Comparison of ENCODE assay signal across 10 mouse cellular contexts in genomic region chr4:140683608-140684007, GRCm38 (mm10). TPM values are rescaled to one million over a fixed set of nuclear protein-coding genes. Genes with fewer than 3 reads are reported as not detected.
DNase-seq lines count a peak whose midpoint lies in the region; ATAC-seq and TF ChIP-seq lines count a peak whose summit lies in the region.
"Had no signal": no experiment of that assay in that cellular context is flagged by ENCODE, and none has a peak within 500 bp of the region (broad histone marks: within the 10 kb centered on the region; RNA-seq: fewer than 3 reads in every experiment).

No protein-coding gene starts in this region.

- H3K27ac ChIP-seq in forebrain, embryonic 10.5 days, result peak overlapping the region; percentile 62
- H3K27ac ChIP-seq in forebrain, embryonic 12.5 days, result no peak overlapping the region
- H3K27ac ChIP-seq in kidney, embryonic 16.5 days (ENCODE audit: low read length), result no peak overlapping the region
- no peak overlapping the region for H3K27ac ChIP-seq in embryonic facial prominence, embryonic 15.5 days (replicated peaks)
- peak overlapping the region; percentile 78 for H3K27ac ChIP-seq in liver, postnatal 0 days (ENCODE audit: low read depth)

- peaks cover 34% of the 10 kb centered on the region for H3K4me1 ChIP-seq in forebrain, embryonic 10.5 days
- H3K4me1 ChIP-seq in forebrain, embryonic 12.5 days, result peaks cover 17% of the 10 kb centered on the region
- H3K4me1 ChIP-seq in kidney, embryonic 16.5 days (ENCODE audit: insufficient read depth, low read length), result peaks cover 17% of the 10 kb centered on the region
- peaks cover 24% of the 10 kb centered on the region for H3K4me1 ChIP-seq in embryonic facial prominence, embryonic 15.5 days
- peaks cover 30% of the 10 kb centered on the region for H3K4me1 ChIP-seq in liver, postnatal 0 days (ENCODE audit: insufficient read depth)

- no peak for DNase-seq in forebrain, embryonic 10.5 days (ENCODE audit: extremely low spot score, low spot score)
- DNase-seq in kidney, postnatal 4 days, result no peak
- DNase-seq in liver, postnatal 0 days, result peak; percentile 54
- DNase-seq in frontal cortex, postnatal 14 days (ENCODE audit: low spot score in 2 of 2), result no peak
- no peak for DNase-seq in embryo, embryonic 10 days (ENCODE audit: low spot score)

- H3K9me3 ChIP-seq in forebrain, embryonic 10.5 days, result no peaks in the 10 kb centered on the region
- H3K9me3 ChIP-seq in forebrain, embryonic 12.5 days, result no peaks in the 10 kb centered on the region
- H3K9me3 ChIP-seq in kidney, embryonic 16.5 days (ENCODE audit: low read length), result no peaks in the 10 kb centered on the region
- no peaks in the 10 kb centered on the region for H3K9me3 ChIP-seq in embryonic facial prominence, embryonic 15.5 days (replicated peaks)
- no peaks in the 10 kb centered on the region for H3K9me3 ChIP-seq in liver, postnatal 0 days (ENCODE audit: low read length)

- ATAC-seq in forebrain, embryonic 12.5 days (ENCODE audit: low FRiP score), result no peak
- ATAC-seq in kidney, embryonic 16.5 days (ENCODE audit: low FRiP score, low TSS enrichment), result no peak
- ATAC-seq in embryonic facial prominence, embryonic 15.5 days (ENCODE audit: insufficient number of reproducible peaks, low FRiP score, low TSS enrichment, low read depth), result no peak
- ATAC-seq in liver, postnatal 0 days, result peak; percentile 58

- H3K4me3 ChIP-seq in forebrain, embryonic 10.5 days, result no peak overlapping the region
- H3K4me3 ChIP-seq in forebrain, embryonic 12.5 days (replicated peaks), result no peak overlapping the region
- H3K4me3 ChIP-seq in kidney, embryonic 16.5 days (ENCODE audit: low read length), result no peak overlapping the region
- no peak overlapping the region for H3K4me3 ChIP-seq in embryonic facial prominence, embryonic 15.5 days (replicated peaks)
- peak overlapping the region; percentile 39 for H3K4me3 ChIP-seq in liver, postnatal 0 days (ENCODE audit: low read depth, low read length)
- H3K4me3 ChIP-seq: myocyte had no signal

- no peaks in the 10 kb centered on the region for H3K36me3 ChIP-seq in forebrain, embryonic 10.5 days (replicated peaks)
- no peaks in the 10 kb centered on the region for H3K36me3 ChIP-seq in forebrain, embryonic 12.5 days (replicated peaks)
- no peaks in the 10 kb centered on the region for H3K36me3 ChIP-seq in kidney, embryonic 16.5 days (ENCODE audit: insufficient read depth, low read length)
- no peaks in the 10 kb centered on the region for H3K36me3 ChIP-seq in embryonic facial prominence, embryonic 15.5 days
- H3K36me3 ChIP-seq in liver, postnatal 0 days (replicated peaks; ENCODE audit: insufficient read depth, low read length), result no peaks in the 10 kb centered on the region

- TF ChIP-seq EP300 in liver, postnatal 0 days (IDR thresholded peaks at IDR 0.05; ENCODE audit: low read depth), result no peak

- no peak for TF ChIP-seq CTCF in liver, postnatal 0 days (IDR thresholded peaks at IDR 0.05; ENCODE audit: low read depth)

- no peak overlapping the region for H3K4me2 ChIP-seq in forebrain, embryonic 12.5 days
- peak overlapping the region; percentile 44 for H3K4me2 ChIP-seq in kidney, embryonic 16.5 days (replicated peaks; ENCODE audit: low read depth, low read length)
- peak overlapping the region; percentile 39; the same call in 1 of the 2 replicates for H3K4me2 ChIP-seq in embryonic facial prominence, embryonic 15.5 days (replicated peaks)
- H3K4me2 ChIP-seq in liver, postnatal 0 days (ENCODE audit: low read depth, low read length), result peak overlapping the region; percentile 77

- H3K27me3 ChIP-seq in forebrain, embryonic 10.5 days (ENCODE audit: poor library complexity, severe bottlenecking), result no peaks in the 10 kb centered on the region; the same call in 1 of the 2 replicates
- 0 out of 2 replicates have a peak, but pooled peaks cover 6% of the 10 kb centered on the region for H3K27me3 ChIP-seq in forebrain, embryonic 12.5 days
- H3K27me3 ChIP-seq in kidney, embryonic 16.5 days (ENCODE audit: insufficient read depth, low read length), result no peaks in the 10 kb centered on the region
- no peaks in the 10 kb centered on the region for H3K27me3 ChIP-seq in embryonic facial prominence, embryonic 15.5 days
- no peaks in the 10 kb centered on the region for H3K27me3 ChIP-seq in liver, postnatal 0 days (ENCODE audit: insufficient read depth, low read length)

- H3K9ac ChIP-seq in forebrain, embryonic 12.5 days, result no peak overlapping the region
- no peak overlapping the region for H3K9ac ChIP-seq in kidney, embryonic 16.5 days (replicated peaks; ENCODE audit: low read length)
- H3K9ac ChIP-seq in embryonic facial prominence, embryonic 15.5 days, result no peak overlapping the region
- peak overlapping the region; percentile 53 for H3K9ac ChIP-seq in liver, postnatal 0 days (replicated peaks)

- WGBS in forebrain, embryonic 10.5 days, result 67% methylated on average over 8 of the region's 8 CpGs
- WGBS in forebrain, embryonic 12.5 days, result 64% methylated on average over 8 of the region's 8 CpGs
- 24% methylated on average over 8 of the region's 8 CpGs for WGBS in kidney, embryonic 16.5 days
- 18% methylated on average over 8 of the region's 8 CpGs for WGBS in embryonic facial prominence, embryonic 15.5 days
- WGBS in liver, postnatal 0 days (ENCODE audit: insufficient replicate concordance), result 34% methylated on average over 8 of the region's 8 CpGs

RNA-seq across cellular contexts. Expression of gene Rcc2, which starts 16.7 kb away (rescaled TPM):
- polyA plus RNA-seq in forebrain, embryonic 10.5 days (2016; fragmentation: Nextera tagmentation; extraction: Ambion mirVana), result 40.8 and 44.7 TPM in 2 replicates
- 45.9 and 81.3 TPM in 2 replicates for polyA plus RNA-seq in forebrain, embryonic 12.5 days (2016; fragmentation: Nextera tagmentation; extraction: Ambion mirVana)
- 19.5 and 21.0 TPM in 2 replicates for polyA plus RNA-seq in kidney, embryonic 16.5 days (2015; fragmentation: Nextera tagmentation; extraction: Ambion mirVana)
- 47.0 and 55.0 TPM in 2 replicates for polyA plus RNA-seq in embryonic facial prominence, embryonic 15.5 days (2015; fragmentation: Nextera tagmentation; extraction: Ambion mirVana)
- 15.1 TPM in 2 replicates for polyA plus RNA-seq in liver, postnatal 0 days (2015; fragmentation: Nextera tagmentation; extraction: Ambion mirVana)

RNA-seq across cellular contexts. Expression of gene Arhgef10l, which starts 17.8 kb away (rescaled TPM):
- 22.1 and 23.0 TPM in 2 replicates for polyA plus RNA-seq in forebrain, embryonic 10.5 days (2016; fragmentation: Nextera tagmentation; extraction: Ambion mirVana)
- polyA plus RNA-seq in forebrain, embryonic 12.5 days (2016; fragmentation: Nextera tagmentation; extraction: Ambion mirVana), result 26.1 and 31.1 TPM in 2 replicates
- 25.4 and 27.7 TPM in 2 replicates for polyA plus RNA-seq in kidney, embryonic 16.5 days (2015; fragmentation: Nextera tagmentation; extraction: Ambion mirVana)
- polyA plus RNA-seq in embryonic facial prominence, embryonic 15.5 days (2015; fragmentation: Nextera tagmentation; extraction: Ambion mirVana), result 17.0 and 18.6 TPM in 2 replicates
- 6.3 and 7.6 TPM in 2 replicates for polyA plus RNA-seq in liver, postnatal 0 days (2015; fragmentation: Nextera tagmentation; extraction: Ambion mirVana)

RNA-seq across cellular contexts. Expression of gene Padi6, which starts 58.8 kb away (rescaled TPM):
- not detected in 2 replicates for polyA plus RNA-seq in forebrain, embryonic 10.5 days (2016; fragmentation: Nextera tagmentation; extraction: Ambion mirVana)
- polyA plus RNA-seq in forebrain, embryonic 12.5 days (2016; fragmentation: Nextera tagmentation; extraction: Ambion mirVana), result not detected in 2 replicates
- polyA plus RNA-seq in kidney, embryonic 16.5 days (2015; fragmentation: Nextera tagmentation; extraction: Ambion mirVana), result not detected in 2 replicates
- not detected in 2 replicates for polyA plus RNA-seq in embryonic facial prominence, embryonic 15.5 days (2015; fragmentation: Nextera tagmentation; extraction: Ambion mirVana)
- not detected in 2 replicates for polyA plus RNA-seq in liver, postnatal 0 days (2015; fragmentation: Nextera tagmentation; extraction: Ambion mirVana)
- polyA plus RNA-seq: brain, embryonic 14.5 days had no signal

Comparison
In these comparisons a context has a peak if more than half of its experiments do, and no peak if none do; other contexts are left out.
1. H3K27ac ChIP-seq: peak in forebrain, embryonic 10.5 days (single experiment) and liver, postnatal 0 days (single experiment); none in forebrain, embryonic 12.5 days (single experiment), kidney, embryonic 16.5 days (single experiment) and embryonic facial prominence, embryonic 15.5 days (single experiment).